Mouse (Mus musculus): ENCODE results near the gene Gfm1.

The Gfm1 gene
- long read RNA-seq, experiment 1, full-length matches to known transcripts, result 28 of 34 reads
- long read RNA-seq, experiment 1, partial matches to known transcripts, result 3 of 34 reads
- long read RNA-seq, experiment 1, other reads (novel, unspliced or antisense), result 3 of 34 reads
- long read RNA-seq, experiment 2, full-length matches to known transcripts, result 31 of 35 reads
- long read RNA-seq, experiment 2, partial matches to known transcripts, result 3 of 35 reads
- long read RNA-seq, experiment 2, other reads (novel, unspliced or antisense), result 1 of 35 reads

DNA sequence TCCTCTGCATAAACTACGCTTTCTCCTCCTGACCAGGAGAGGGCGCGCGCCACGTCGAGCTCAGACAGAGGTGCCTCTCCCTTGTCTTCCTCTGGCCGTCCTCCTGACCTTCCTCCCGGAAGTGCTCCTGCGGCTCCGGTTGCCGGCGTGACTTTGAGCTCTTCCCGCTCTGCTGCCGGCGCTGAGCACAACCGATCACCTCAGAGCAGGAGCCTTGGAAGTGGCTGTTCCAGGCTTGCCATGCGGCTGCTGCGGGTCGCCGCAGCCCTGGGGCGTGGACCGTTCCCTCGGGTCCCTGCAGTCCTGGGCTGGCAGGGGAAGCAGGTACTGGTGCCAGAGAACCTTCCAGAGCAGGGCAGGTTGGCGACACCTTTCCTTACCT, at the start of gene Gfm1:
Gene Gfm1 (plus strand): TSS at position 98 of the 382 bp plus-strand sequence.
- intact Hi-C loops (cut with DNase I), result loop anchor here (2.0 kb wide), 1 partner anchor 77 kb away; no protein-coding TSS in a partner anchor

DNA sequence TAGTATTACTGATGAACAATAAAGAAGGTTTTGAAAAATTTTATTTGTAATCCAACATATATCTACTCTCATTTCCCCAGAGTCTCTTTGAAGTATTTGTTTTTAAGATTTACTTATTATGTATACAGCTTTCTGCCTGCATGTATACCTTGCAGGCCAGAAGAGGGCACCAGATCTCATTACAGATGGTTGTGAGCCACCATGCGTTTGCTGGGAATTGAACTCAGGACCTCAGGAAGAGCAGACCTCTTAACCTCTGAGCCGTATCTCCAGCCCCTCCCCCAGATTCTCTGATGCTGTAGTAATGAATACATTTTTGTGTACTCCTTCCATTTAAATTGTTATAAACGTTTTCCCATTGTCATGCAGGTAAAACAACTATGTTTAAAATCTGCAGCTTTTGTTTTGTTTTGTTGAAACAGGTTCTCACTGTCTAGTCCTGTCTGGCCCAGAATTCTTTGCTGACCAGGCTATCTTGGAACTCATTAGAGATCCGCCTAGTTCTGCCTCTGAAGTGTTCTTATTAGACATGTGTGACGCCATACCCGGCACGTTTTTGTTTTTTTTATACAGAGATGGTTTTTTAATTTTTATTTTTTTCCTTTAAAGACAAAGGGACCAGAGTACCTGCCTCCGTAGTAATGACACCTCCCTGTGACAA, 428 bp upstream of the Gfm1 start:
- intact Hi-C loops (cut with DNase I), result no loop called here

DNA sequence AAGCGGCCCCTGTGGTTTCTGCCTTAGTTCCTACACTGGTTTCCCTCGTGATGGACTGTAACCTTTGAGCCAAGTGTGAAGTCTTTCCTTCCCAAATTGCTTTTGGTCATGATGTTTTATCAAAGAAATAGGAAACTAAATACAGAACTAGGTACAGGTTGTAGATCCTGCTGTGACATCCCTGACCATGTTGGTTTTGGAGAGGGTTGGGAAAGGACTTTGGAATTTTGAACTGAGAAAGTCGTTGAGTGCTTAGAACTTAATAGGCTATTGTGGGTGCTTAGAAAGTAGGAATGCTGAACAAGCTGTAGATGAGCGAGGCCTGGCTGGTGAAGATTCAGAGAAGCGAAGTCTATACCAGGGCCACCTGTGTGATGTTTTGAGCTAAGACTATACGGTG, 4.1 kb downstream of the Gfm1 start:
- intact Hi-C loops (cut with DNase I), result no loop called here

DNA sequence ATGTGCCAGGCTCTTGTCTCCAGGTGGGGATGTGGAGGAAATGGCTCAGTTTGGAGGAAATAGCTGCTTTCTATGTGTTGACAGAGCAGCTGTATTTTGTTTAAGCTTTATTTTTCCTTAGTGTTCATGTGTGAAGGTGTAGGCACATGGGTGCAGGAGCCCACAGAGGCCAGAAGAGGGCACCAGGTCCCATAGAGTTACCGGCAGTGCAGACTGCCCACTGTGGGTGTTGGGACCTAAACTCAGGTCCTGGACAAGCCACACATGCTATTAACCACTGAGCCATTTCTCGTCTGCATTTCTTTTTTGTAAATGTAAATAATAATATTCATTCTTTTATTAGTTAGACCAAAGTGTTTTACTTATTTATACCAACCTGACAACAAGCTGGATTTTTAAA, 17.2 kb downstream of the Gfm1 start:
- intact Hi-C loops (cut with DNase I), result no loop called here

DNA sequence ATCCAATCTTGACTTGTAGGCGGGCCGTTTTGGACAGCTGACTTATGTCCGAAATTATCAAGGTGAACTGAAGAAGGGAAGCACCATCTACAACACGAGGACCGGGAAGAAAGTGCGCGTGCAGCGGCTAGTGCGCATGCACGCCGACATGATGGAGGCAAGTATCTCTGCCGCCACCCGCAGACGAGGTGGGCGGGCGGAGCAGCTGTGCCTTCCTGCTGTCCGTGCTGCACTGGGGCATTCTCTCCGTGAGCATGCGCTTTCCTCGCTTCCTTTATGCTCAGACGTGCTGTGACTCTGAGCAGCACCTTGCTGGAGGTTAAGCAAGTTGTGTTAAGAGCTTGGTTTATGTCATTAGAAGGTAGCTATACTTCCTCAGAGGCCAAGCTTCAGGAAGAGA, 19.8 kb downstream of the Gfm1 start:
- intact Hi-C loops (cut with DNase I), result no loop called here

- intact Hi-C loops (cut with DNase I), result no loop called here
These were observed 20.8 kb downstream of the Gfm1 start for GRCm38 (mm10) chr3:67450601-67451210.

- intact Hi-C loops (cut with DNase I), result no loop called here
These were observed 30.0 kb downstream of the Gfm1 start for GRCm38 (mm10) chr3:67459881-67460280.

GRCm38 (mm10) chr3:67462015-67462414, 32.1 kb downstream of the Gfm1 start:
- intact Hi-C loops (cut with DNase I), result no loop called here

DNA sequence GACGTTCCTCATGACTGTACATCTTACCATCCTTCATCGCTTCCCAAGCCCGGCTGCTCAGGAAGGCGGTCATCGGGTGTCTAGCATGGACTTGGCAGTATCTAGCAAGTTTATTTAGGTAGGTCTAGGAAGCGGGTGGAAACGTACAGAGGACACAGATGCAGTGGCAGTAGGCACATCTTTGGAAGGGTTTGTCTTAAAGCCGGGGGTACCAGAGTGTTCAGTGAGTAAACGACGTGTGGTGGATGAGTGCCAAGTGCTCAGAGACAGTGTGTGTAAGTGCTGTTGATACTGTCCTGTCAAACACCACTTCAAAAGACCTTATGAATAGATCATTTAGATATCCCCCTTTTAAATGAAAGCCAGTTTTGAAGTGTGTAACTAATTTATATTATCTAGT, 32.7 kb downstream of the Gfm1 start:
- intact Hi-C loops (cut with DNase I), result no loop called here

DNA sequence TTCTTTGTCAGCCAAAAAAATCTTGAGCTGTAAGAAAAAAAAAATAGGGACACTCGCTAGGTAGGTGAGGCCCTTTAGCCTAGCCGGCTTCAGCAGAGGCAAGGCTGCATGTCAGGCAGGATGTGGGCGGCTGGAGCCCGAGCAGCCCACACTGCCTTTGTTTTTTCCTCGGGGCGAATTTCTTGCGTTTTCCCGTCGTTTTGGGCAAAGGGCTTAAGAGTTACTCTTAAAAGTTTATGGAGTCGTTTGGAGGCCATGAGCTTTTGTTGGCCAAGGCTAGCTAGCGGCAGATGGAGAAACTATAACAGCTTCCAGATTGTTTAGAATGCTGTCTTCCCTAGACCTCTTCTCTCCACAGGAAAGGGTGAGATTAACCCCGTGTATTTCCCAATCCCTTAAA, 33.1 kb downstream of the Gfm1 start:
- intact Hi-C loops (cut with DNase I), result no loop called here

GRCm38 (mm10) chr3:67463450-67464372, 33.8 kb downstream of the Gfm1 start, which contains the start of gene Lxn:
Gene Lxn, minus strand, starts transcription at chr3:67463926.
- intact Hi-C loops (cut with DNase I), result no loop called here

DNA sequence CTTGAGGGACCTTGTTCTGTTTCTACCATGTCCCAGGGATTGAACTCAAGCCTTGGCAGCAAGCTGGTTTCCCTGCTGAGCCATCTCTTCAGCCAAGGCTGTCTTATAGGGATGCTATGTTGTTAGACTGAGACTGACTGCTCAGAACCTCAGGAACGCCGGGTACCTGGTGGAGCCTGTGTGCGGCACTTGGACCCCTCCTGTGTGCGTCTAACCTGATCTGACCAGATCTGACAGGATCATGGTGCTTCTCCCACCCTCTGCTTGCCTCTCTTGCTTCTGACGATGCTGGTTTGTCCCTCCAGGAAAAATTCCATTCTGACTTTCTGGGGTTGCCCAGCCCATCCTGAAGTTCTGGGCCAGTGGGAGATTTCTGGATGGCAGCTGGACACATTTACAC, 36.7 kb downstream of the Gfm1 start:
- intact Hi-C loops (cut with DNase I), result no loop called here

GRCm38 (mm10) chr3:67467281-67467680, 37.4 kb downstream of the Gfm1 start:
- intact Hi-C loops (cut with DNase I), result no loop called here

DNA sequence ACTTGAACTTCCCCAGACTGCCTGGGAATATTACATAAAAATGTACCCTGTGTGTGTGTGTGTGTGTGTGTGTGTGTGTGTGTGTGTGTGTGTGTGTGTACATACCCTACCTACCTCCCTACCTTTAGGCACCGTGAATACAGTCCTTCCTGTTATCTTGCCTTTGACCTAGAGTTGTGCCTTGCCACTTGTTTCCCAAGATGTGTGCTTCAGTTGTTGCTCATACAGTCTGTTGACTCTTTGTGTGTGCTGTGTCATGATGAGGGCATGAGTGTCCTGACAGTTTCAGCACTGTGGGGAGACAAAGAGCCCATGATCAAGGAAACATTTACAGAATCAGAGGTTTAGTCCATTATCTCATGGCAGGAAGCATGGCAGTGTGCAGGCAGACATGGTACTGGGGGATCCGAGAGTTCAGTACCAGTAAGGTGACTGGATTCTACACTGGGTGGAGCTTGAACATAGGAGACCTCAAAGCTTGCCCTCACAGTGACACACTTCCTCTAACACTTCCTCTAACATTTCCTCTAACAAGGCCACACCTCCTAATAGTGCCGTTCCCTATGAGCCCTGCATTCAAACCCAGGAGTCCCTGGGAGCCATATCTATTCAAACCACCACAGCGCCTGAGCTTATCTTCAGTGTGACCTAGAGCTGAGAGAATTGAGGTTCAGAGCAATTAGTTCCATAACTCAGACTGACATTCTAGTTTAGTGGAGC, 41.7 kb downstream of the Gfm1 start:
- intact Hi-C loops (cut with DNase I), result no loop called here

- intact Hi-C loops (cut with DNase I), result no loop called here
These were observed 43.5 kb downstream of the Gfm1 start for GRCm38 (mm10) chr3:67473438-67473837.

GRCm38 (mm10) chr3:67479806-67480205, 49.9 kb downstream of the Gfm1 start:
- intact Hi-C loops (cut with DNase I), result no loop called here

- intact Hi-C loops (cut with DNase I), result no loop called here
These were observed 52.5 kb downstream of the Gfm1 start for GRCm38 (mm10) chr3:67482400-67482799.

- intact Hi-C loops (cut with DNase I), result no loop called here
These were observed 55.3 kb downstream of the Gfm1 start for GRCm38 (mm10) chr3:67485233-67485632.

DNA sequence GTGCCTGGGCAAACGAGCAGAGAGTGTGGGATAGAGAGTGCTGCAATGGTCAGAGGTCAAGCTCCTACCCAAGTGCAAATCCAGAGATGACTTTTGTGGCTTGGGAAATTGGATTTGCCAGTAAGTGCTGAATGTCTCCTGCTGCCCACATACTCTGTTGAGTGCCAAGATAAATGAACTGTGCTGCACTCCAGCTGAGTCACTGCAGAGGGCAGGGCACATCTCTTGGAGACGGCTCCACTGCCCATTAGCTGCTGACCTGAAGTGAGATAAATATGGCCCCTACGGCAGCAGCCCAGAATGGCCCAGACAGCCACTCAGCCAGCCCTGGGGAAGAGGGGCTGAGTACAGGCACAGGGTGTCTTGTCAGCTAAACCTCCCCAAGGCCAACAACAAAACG, 60.3 kb downstream of the Gfm1 start:
- intact Hi-C loops (cut with DNase I), result no loop called here

GRCm38 (mm10) chr3:67492086-67492869, 62.4 kb downstream of the Gfm1 start:
- intact Hi-C loops (cut with DNase I), result no loop called here

Measured in adrenal gland (tissue).